Mouse (Mus musculus) neural tube, embryonic 13.5 days (tissue): ENCODE data around the gene Ankle2. TPM values are rescaled to one million over a fixed set of nuclear protein-coding genes. Genes with fewer than 3 reads are reported as not detected.

ENCODE experiments used
- ATAC-seq: fragments of 200-750 bp; cut with Nextera tagmentation; 2 replicates; pipeline ENCODE4 v1.8.0; 2017; ENCODE audit warnings: low read depth, mild to moderate bottlenecking, moderate TSS enrichment, moderate library complexity
- H3K27ac ChIP-seq: fragments of 300-500 bp; sonication (generic); replicated peaks from 2 replicates; pipeline ENCODE4 v1.5.1; 2015; ENCODE audit warnings: moderate library complexity, mild to moderate bottlenecking, inconsistent platforms
- H3K27me3 ChIP-seq: fragments of 300-500 bp; sonication (generic); 2 replicates; pipeline ENCODE4 v1.6.1; 2015; ENCODE audit warnings: mild to moderate bottlenecking, inconsistent platforms
- H3K36me3 ChIP-seq: fragments of 300-500 bp; sonication (generic); 2 replicates; pipeline ENCODE4 v1.6.1; 2015; ENCODE audit warnings: mild to moderate bottlenecking, inconsistent platforms
- H3K4me1 ChIP-seq: fragments of 300-500 bp; sonication (generic); replicated peaks from 2 replicates; pipeline ENCODE4 v1.6.1; 2015; ENCODE audit warnings: inconsistent platforms
- H3K4me2 ChIP-seq: fragments of 300-500 bp; sonication (generic); 2 replicates; pipeline ENCODE4 v1.6.1; 2015; ENCODE audit warnings: inconsistent platforms, mild to moderate bottlenecking, moderate library complexity
- H3K4me3 ChIP-seq: fragments of 300-500 bp; sonication (generic); 2 replicates; pipeline ENCODE4 v1.5.1; 2015; ENCODE audit warnings: mild to moderate bottlenecking, inconsistent platforms
- H3K9ac ChIP-seq: fragments of 300-500 bp; sonication (generic); 2 replicates; pipeline ENCODE4 v1.6.1; 2015; ENCODE audit warnings: moderate library complexity, mild to moderate bottlenecking, inconsistent platforms
- H3K9me3 ChIP-seq: fragments of 300-500 bp; sonication (generic); 2 replicates; pipeline ENCODE4 v1.6.1; 2016; ENCODE audit warnings: inconsistent platforms
- WGBS: fragments of 180-500 bp; shearing (Covaris S2); methylation state at CpG from one replicate; pipeline ENCODE4 v1.1.7; 2015; 5-methylcytosine and 5-hydroxymethylcytosine counted together
- polyA plus RNA-seq: library from polyadenylated mRNA; unstranded; fragments of >200 nt; fragmentation: Nextera tagmentation; extraction: Ambion mirVana; gene quantifications from 2 replicates; pipeline ENCODE4 v1.2.1, GENCODE M21; 2015

Gene Ankle2
- polyA plus RNA-seq, 1 experiment from 2014 or later = 24.3 TPM

- whole genome bisulfite sequencing = 86% methylated on average over 6 of the region's 6 CpGs
- Histone ChIP-seq H3K4me1 (peaks cover 24% of the 10 kb centered on the region), H3K27ac (no peak overlapping the region), H3K4me3 (0 out of 2 replicates have a peak overlapping the region, but pooled peaks have one; percentile 70), H3K9ac (peak overlapping the region; percentile 22; the same call in 1 of the 2 replicates), H3K4me2 (peak overlapping the region; percentile 73), H3K36me3 (peaks cover 36% of the 10 kb centered on the region), H3K9me3 (no peaks in the 10 kb centered on the region), H3K27me3 (no peaks in the 10 kb centered on the region)
- ATAC-seq = no peak
Observed at GRCm38 (mm10) chr5:110232346-110232745, 1.5 kb downstream of the Ankle2 start.

GRCm38 (mm10) chr5:110244091-110244490 lies 13.3 kb downstream of the Ankle2 start:
- ATAC-seq = no peak
- Histone ChIP-seq H3K36me3 (peaks cover 93% of the 10 kb centered on the region), H3K4me2 (no peak overlapping the region), H3K9ac (no peak overlapping the region), H3K9me3 (no peaks in the 10 kb centered on the region), H3K4me1 (no peaks in the 10 kb centered on the region), H3K4me3 (no peak overlapping the region), H3K27ac (no peak overlapping the region), H3K27me3 (no peaks in the 10 kb centered on the region)
- 92% methylated on average over 2 of the region's 2 CpGs for WGBS

GRCm38 (mm10) chr5:110266941-110267340 lies 36.1 kb downstream of the Ankle2 start:
- Histone ChIP-seq H3K4me2 (no peak overlapping the region), H3K27ac (no peak overlapping the region), H3K9me3 (no peaks in the 10 kb centered on the region), H3K4me1 (peaks cover 11% of the 10 kb centered on the region), H3K36me3 (peaks cover 45% of the 10 kb centered on the region), H3K9ac (no peak overlapping the region), H3K4me3 (no peak overlapping the region), H3K27me3 (no peaks in the 10 kb centered on the region)
- 95% methylated on average over 4 of the region's 4 CpGs for WGBS
- ATAC-seq = no peak

GRCm38 (mm10) chr5:110269141-110270101 lies 38.6 kb downstream of the Ankle2 start, which contains the start of gene Pgam5:
Pgam5 (minus strand) TSS chr5:110269913.
- H3K9me3 ChIP-seq = no peaks in the 10 kb centered on the region
- H3K9ac ChIP-seq = peak within 1 kb of the TSS; percentile 89
- WGBS = under 1% methylated on average over 61 of the region's 66 CpGs
- H3K27ac ChIP-seq = peak within 1 kb of the TSS; percentile 50
- peaks cover 32% of the 10 kb centered on the region for H3K36me3 ChIP-seq
- peak within 1 kb of the TSS; percentile 69 for H3K4me3 ChIP-seq
- ATAC-seq = peak; percentile 90
- peak within 1 kb of the TSS; percentile 96 for H3K4me2 ChIP-seq
- H3K27me3 ChIP-seq = no peaks in the 10 kb centered on the region
- peaks cover 11% of the 10 kb centered on the region for H3K4me1 ChIP-seq

GRCm38 (mm10) chr5:110270242-110270641 lies 39.4 kb downstream of the Ankle2 start:
- WGBS = 93% methylated on average over 6 of the region's 6 CpGs

GRCm38 (mm10) chr5:110274147-110274546 lies 43.3 kb downstream of the Ankle2 start:
- peaks cover under 1% of the 10 kb centered on the region for H3K4me1 ChIP-seq
- ATAC-seq = no peak
- WGBS = 86% methylated on average over 4 of the region's 4 CpGs

More at GRCm38 (mm10) chr5:110270242-110270641, 39.4 kb downstream of the Ankle2 start:
- ATAC-seq = 0 out of 2 replicates have a peak, but pooled peaks have one; percentile 10
- H3K36me3 ChIP-seq = peaks cover 23% of the 10 kb centered on the region
- H3K9me3 ChIP-seq = no peaks in the 10 kb centered on the region
- H3K9ac ChIP-seq = no peak overlapping the region
- peaks cover 11% of the 10 kb centered on the region for H3K4me1 ChIP-seq
- H3K27me3 ChIP-seq = no peaks in the 10 kb centered on the region
- H3K4me2 ChIP-seq = 0 out of 2 replicates have a peak overlapping the region, but pooled peaks have one; percentile 14
- H3K4me3 ChIP-seq = no peak overlapping the region
- no peak overlapping the region for H3K27ac ChIP-seq

GRCm38 (mm10) chr5:110274846-110275245 lies 44.0 kb downstream of the Ankle2 start:
- no peak overlapping the region for H3K4me3 ChIP-seq
- H3K4me1 ChIP-seq = no peaks in the 10 kb centered on the region
- H3K36me3 ChIP-seq = no peaks in the 10 kb centered on the region
- no peak for ATAC-seq
- H3K27ac ChIP-seq = no peak overlapping the region
- no peak overlapping the region for H3K9ac ChIP-seq
- no peak overlapping the region for H3K4me2 ChIP-seq
- 59% methylated on average over 2 of the region's 2 CpGs for WGBS
- H3K9me3 ChIP-seq = no peaks in the 10 kb centered on the region
- no peaks in the 10 kb centered on the region for H3K27me3 ChIP-seq

More at GRCm38 (mm10) chr5:110274147-110274546, 43.3 kb downstream of the Ankle2 start:
- H3K27ac ChIP-seq = no peak overlapping the region
- H3K9me3 ChIP-seq = no peaks in the 10 kb centered on the region
- H3K27me3 ChIP-seq = no peaks in the 10 kb centered on the region
- H3K4me2 ChIP-seq = no peak overlapping the region
- no peak overlapping the region for H3K4me3 ChIP-seq
- H3K36me3 ChIP-seq = no peaks in the 10 kb centered on the region
- no peak overlapping the region for H3K9ac ChIP-seq

- Histone ChIP-seq H3K9me3 (no peaks in the 10 kb centered on the region), H3K4me1 (no peaks in the 10 kb centered on the region), H3K4me2 (no peak overlapping the region), H3K36me3 (no peaks in the 10 kb centered on the region), H3K9ac (no peak overlapping the region), H3K27me3 (no peaks in the 10 kb centered on the region), H3K27ac (no peak overlapping the region), H3K4me3 (no peak overlapping the region)
- 74% methylated on average over 2 of the region's 2 CpGs for WGBS
- no peak for ATAC-seq
Observed at GRCm38 (mm10) chr5:110276391-110276790, 45.6 kb downstream of the Ankle2 start.

- Histone ChIP-seq H3K9me3 (no peaks in the 10 kb centered on the region), H3K4me1 (no peaks in the 10 kb centered on the region), H3K9ac (no peak overlapping the region), H3K4me3 (no peak overlapping the region), H3K27ac (no peak overlapping the region), H3K4me2 (no peak overlapping the region), H3K27me3 (no peaks in the 10 kb centered on the region), H3K36me3 (no peaks in the 10 kb centered on the region)
- no peak for ATAC-seq
- WGBS = 92% methylated on average over 1 of the region's 1 CpGs
Observed at GRCm38 (mm10) chr5:110276910-110277309, 46.1 kb downstream of the Ankle2 start.

- ATAC-seq = no peak
- peaks cover 20% of the 10 kb centered on the region for H3K27me3 ChIP-seq
- H3K4me1 ChIP-seq = peaks cover 12% of the 10 kb centered on the region
- no peak overlapping the region for H3K9ac ChIP-seq
- H3K4me3 ChIP-seq = no peak overlapping the region
- 81% methylated on average over 2 of the region's 2 CpGs for WGBS
- H3K36me3 ChIP-seq = no peaks in the 10 kb centered on the region
- H3K4me2 ChIP-seq = no peak overlapping the region
- H3K27ac ChIP-seq = no peak overlapping the region
- no peaks in the 10 kb centered on the region for H3K9me3 ChIP-seq
Observed at GRCm38 (mm10) chr5:110281984-110282383, 51.2 kb downstream of the Ankle2 start.

- no peak overlapping the region for H3K9ac ChIP-seq
- H3K36me3 ChIP-seq = 0 out of 2 replicates have a peak, but pooled peaks cover under 1% of the 10 kb centered on the region
- no peaks in the 10 kb centered on the region for H3K9me3 ChIP-seq
- H3K27ac ChIP-seq = no peak overlapping the region
- H3K27me3 ChIP-seq = peaks cover 20% of the 10 kb centered on the region
- H3K4me1 ChIP-seq = peaks cover 17% of the 10 kb centered on the region
- H3K4me2 ChIP-seq = no peak overlapping the region
- no peak overlapping the region for H3K4me3 ChIP-seq
- 16% methylated on average over 4 of the region's 4 CpGs for WGBS
- ATAC-seq = no peak
Observed at GRCm38 (mm10) chr5:110284536-110284935, 53.7 kb downstream of the Ankle2 start.

GRCm38 (mm10) chr5:110285156-110285555 lies 54.4 kb downstream of the Ankle2 start:
- 11% methylated on average over 15 of the region's 15 CpGs for WGBS
- Histone ChIP-seq H3K27me3 (peaks cover 20% of the 10 kb centered on the region), H3K36me3 (0 out of 2 replicates have a peak, but pooled peaks cover 6% of the 10 kb centered on the region), H3K9me3 (no peaks in the 10 kb centered on the region), H3K4me1 (peaks cover 17% of the 10 kb centered on the region), H3K4me2 (peak overlapping the region; percentile 94), H3K27ac (no peak overlapping the region), H3K9ac (0 out of 2 replicates have a peak overlapping the region, but pooled peaks have one; percentile 82), H3K4me3 (peak overlapping the region; percentile 76)
- ATAC-seq = 0 out of 2 replicates have a peak, but pooled peaks have one; percentile 20
